Mouse (Mus musculus) heart, adult 11 months (tissue): ENCODE data around the gene Ube2s.
"Not testable (repeated sequence)": the region's sequence is repeated elsewhere in the genome, so short reads cannot be mapped to it uniquely, and the experiment has no call there.

Experiments used
- DNase-seq: peaks from one replicate; pipeline ENCODE4 v3.0.0; 2022

Gene Ube2s

DNA sequence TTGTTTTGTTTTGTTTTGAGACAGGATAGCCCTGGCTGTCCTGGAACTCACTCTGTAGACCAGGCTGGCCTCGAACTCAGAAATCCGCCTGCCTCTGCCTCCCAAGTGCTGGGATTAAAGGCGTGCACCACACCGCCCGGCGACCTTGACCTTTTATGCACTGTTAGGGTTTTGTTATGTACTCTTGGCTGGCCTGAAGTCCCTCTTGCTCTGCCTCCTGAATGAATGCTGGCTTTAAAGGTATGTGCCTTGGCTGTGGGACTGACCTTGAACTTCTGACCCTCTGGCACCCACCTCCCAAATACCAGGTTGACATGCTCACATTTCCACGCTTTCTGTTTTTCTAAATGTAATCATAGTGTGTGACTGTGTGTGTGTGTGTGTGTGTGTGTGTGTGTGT, 8.5 kb upstream of the Ube2s start:
- DNase-seq, result not testable (repeated sequence)

- no peak for DNase-seq
These were observed 4.2 kb upstream of the Ube2s start for GRCm38 (mm10) chr7:4816559-4816958.

- peak; percentile 89 for DNase-seq
These were observed 858 bp upstream of the Ube2s start for GRCm38 (mm10) chr7:4813105-4813791.

- DNase-seq, result no peak
These were observed 518 bp downstream of the Ube2s start for GRCm38 (mm10) chr7:4811842-4812302.

- DNase-seq, result not testable (repeated sequence)
These were observed 1.3 kb downstream of the Ube2s start for GRCm38 (mm10) chr7:4811131-4811530.

DNA sequence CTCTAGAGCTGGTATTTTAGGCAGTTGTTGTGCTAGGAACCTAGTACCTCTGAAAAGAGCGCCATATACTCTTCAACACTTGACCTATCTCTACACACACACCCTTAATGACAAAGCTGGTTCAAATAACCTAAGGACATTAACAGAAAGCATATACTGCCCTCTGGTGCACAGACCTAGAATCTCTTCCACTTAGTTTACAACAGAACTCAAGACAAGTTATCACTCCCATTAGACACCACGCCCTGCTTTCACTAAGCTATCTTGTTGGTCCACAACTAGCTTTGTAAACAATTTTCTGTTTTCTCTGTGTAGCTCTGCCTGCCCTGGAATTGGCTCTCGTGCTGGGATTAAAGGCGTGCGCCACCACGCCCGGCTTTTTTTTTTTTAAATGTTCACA, 5.7 kb downstream of the Ube2s start:
- DNase-seq, result no peak

DNA sequence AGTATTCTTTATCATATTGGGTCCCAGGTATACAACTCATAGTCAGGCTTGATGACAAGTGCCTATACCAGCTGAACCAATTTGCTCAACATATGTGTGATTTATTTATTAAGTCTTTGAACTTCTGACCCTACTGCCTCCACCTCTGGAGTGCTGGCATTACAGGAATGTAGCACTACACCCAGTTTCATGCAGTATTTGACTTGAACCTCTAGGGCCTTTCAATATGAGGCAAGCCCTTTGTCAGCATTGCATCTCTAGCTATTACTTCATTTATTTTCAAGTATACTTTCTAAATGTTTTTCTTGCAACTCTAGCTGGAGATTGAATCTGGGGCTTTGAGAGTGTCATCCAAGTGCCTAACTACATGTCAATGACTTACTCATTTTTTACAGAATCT, 10.1 kb downstream of the Ube2s start:
- no peak for DNase-seq

DNA sequence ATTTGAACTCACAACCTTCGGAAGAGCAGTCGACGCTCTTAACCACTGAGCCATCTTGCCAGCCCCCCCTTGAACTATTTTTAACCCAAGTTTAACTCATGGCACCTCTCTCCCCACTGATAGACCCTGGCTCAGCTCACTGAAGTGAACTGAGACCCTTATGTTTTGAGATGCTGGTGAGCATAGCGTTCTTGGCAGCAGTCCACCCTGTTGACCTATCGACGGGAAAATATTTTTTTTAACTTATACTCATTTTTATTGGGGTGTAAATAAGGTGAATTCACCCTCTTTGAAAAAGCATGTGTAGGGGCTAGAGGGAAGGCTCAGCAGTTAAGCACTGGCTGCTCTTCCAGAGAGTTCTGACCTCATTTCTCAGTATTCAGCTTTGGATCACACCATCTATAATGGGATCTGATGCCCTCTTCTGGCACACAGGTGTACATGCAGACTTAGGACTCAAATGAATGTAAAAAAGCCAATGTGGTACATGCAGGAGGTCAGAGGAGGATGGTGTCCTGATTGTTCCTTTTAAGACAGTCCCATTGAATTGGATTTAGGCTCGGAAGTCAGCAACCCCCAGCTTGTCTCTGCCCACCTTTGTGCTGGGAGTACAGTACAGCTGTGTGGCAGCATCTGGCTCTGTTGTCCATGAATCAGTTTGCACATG, 16.5 kb downstream of the Ube2s start:
- peak; percentile 89 for DNase-seq

DNA sequence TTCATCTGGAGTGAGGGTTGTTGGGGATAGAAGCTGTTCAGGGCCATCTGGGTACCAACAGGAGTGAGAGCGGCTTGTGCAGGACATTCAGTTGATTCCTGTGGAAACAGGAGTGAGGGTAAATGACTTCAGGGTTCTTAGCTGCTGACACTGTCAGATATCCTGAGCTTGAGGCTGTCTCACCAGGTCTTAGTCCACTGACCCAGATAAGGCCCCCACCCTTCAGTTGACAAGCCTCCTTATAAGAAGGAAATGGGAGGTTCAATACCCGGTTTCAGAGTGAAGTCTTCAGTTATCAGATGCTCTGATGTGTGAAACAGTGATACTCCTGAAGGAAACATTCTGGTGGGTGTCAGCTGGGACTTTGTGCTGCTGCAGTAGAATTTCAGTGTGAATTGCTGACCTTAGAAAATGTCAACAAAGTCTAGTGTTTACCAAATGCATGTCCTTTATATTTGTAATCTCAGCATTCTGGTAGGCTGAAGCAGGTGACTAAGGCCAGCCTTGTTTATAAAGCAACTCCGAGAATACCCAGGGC, 17.7 kb downstream of the Ube2s start:
- no peak for DNase-seq

GRCm38 (mm10) chr7:4793674-4794073, 18.7 kb downstream of the Ube2s start:
- peak; percentile 71 for DNase-seq

DNA sequence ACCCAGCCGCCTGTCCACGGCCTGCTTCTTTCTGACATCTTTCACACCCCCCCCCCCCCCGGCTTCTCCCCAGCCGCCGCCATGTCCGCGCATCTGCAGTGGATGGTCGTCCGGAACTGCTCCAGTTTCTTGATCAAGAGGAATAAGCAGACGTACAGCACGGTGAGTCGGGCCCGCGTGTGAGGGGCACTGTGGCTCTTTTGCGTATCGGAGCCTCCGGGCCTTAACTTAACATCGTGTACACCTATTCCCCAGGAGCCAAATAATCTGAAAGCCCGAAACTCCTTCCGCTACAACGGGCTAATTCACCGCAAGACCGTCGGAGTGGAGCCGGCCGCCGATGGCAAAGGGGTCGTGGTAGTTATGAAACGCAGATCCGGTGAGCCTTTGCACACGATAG, 19.1 kb downstream of the Ube2s start:
- DNase-seq, result not testable (repeated sequence)

DNA sequence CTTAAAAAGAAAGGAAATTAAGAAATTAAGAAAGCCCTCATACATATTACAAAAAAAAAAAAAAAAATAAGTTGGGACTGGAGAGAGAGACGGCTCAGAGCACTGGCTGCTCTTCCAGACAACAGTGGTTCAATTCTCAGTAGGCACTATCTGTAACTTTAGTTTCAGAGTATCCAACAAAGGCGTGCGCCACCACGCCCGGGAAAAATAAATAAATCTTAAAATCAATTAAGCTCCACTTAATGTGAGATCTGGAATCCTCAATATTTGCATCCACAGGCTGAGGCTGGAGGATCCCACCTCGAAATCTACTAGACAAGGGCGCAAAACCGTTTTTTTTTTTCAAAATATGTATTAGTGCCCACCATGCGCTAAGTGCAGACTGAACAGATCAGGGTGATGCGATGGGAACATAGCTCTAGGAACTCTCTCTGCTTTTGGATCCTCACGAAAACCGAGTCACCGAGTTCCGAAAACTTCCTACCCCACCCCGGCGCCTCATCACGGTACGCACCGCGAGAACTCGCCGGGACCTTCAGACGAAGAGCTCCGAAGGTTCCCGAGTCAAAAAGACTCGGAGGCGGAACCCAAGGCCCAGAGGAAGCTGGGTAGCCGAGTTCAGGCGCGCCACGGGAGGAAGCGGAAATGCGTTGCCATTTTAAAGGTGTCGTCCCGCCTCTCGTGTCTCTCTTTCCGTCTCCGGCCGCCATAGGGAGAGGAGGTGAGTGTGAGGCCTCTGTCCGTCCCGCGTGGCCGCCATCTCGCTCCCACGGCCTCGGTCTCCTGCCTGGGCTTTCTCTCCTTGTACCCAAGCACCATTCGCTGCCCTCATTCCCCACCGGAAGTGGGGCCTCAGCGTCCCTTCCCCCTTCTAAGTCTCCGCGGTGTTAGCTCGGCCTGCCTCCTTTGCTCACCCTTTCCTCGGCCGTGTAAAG, 19.8 kb downstream of the Ube2s start, which contains the start of gene Rpl28:
Gene Rpl28 (plus strand): TSS at position 597 of the 935 bp plus-strand sequence.
- DNase-seq, result peak; percentile 99

DNA sequence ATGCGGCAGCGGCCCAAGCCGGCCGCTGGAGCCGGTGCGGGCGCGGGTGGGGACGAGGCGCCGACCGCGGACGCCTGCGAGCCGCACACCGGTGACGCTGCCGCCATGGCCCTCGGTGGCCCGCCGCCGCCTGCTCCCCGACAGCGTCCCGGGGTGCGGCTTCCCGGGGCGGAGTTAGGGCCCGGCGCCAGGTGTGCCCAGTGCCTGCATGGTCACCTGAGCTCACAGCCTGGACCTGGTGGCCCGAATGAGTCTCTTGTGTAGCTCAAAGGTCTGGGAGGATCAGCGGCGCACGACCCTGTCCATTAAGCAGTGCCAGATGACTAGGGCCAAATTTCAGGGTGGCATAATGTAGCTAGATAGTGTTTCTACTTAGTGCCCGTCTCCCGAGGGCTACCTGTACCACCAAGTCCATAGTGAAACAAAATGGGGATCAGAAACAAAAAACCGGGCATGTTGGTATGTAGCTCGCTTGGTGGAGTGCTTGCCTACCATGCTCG, 22.9 kb downstream of the Ube2s start, which contains the start of gene Tmem238:
Gene Tmem238 (minus strand): TSS at position 221 of the 500 bp plus-strand sequence.
- peak; percentile 96 for DNase-seq

DNA sequence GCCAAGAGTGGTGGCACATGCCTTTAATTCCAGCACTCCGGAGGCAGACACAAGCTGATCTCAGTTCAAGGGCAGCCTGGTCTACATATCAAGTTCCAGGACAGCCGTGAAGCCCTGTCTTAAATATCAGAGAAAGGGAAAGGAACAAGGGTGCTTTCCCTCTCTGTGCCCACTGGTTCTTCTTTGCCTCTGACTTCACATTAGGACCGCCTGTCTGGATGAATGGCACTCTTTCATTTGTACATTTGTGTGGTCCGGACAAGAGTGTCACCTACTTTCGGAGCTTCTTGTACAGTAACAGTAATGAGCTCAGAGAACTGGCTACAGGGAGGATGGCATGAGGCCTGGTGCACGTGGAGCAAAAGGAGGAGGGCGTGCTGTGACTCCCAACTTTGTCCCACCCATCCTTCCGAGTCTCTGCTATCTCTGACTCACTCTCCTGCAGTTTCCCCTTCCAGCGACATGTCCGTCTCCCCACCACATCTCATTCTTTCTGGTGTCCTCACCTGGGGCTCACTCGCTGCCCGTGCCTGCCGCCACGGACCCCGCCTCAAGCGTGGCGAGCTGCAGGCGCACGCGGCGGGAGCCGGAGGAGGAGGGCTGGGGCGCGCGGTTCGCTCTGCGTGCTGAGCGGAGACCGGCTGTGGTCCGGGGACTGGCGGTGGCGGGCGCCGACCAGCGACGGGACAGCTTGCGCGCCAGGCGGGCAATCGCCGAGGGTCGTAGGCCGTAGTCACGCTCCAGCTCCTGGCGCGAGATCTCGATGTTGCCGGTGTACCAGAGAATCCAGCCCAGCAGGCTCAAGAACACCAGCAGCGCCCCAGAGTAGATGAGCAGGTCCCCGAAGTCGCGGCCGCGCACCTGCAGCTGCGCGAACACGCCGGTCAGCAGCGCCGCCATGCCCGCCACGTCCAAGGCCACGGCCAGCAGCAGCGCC, 23.6 kb downstream of the Ube2s start:
- DNase-seq, result peak; percentile 96

GRCm38 (mm10) chr7:4783667-4784268, 28.6 kb downstream of the Ube2s start:
- no peak for DNase-seq

- no peak for DNase-seq
These were observed 29.6 kb downstream of the Ube2s start, which contains the start of the genes Il11 and Tmem190 for GRCm38 (mm10) chr7:4782759-4783158. Il11 (minus strand) TSS chr7:4782859. Tmem190 (plus strand) TSS chr7:4782937.

DNA sequence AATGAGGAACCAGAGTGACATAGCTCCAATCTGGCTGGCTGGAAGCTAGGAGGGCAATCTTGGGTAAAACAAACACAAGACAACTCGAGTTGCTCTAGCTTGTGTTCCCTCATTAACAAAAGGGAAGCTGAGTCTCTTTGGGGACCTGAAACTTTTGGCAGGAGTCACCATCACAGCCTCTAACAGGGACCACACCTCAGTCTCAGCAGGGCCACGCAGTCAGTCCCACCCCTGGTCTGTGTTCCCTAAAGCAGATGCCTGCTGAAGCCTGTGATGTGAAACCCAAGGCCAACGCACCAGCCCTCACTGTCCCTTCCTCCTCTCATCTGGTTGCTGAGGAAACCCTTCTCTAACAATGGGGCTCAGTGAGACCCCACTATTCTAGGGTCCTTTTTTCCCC, 30.3 kb downstream of the Ube2s start:
- DNase-seq, result no peak

GRCm38 (mm10) chr7:4779921-4780320, 32.5 kb downstream of the Ube2s start:
- no peak for DNase-seq

DNA sequence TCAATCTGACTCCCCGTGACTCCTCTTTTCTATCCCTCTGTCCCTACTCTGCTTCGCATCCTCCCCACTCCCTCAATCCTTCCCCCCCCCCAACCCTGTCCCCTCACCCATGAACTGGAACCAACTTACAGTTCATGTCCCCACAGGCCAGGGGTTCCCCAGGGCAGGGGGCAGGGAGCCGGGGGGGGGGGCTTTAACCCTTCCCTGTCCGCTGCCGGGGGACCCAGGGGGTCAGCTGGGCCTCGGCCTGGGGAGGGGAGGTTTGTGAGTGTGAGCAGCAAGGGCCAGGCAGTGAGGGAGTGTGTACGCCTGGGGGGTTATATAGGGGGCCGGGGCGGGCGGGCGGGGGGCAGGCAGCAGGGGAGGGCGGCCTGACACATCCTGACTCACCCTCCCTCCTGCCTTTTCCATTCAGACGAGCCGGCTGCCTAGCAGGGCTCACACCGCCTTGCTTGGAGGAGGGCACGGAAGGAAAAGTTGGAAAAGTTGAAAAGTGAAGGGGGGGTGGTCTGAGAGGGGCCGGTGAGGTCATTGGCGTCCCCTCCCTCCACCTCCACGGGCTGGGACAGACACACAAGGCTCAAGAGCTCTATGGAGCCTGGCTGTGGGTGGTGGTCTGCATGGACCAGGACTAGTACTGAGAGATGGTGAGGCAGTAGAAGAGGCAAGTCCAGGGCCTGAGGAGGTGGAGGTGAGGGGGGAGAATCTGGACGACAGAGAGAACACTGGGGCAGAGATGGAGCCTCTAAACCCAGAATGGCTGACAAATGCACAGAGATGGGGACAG, 34.3 kb downstream of the Ube2s start:
- peak; percentile 88 for DNase-seq
